ENCODE assay signal across 22 mouse cellular contexts in genomic region chr6:137957630-137958029, GRCm38 (mm10).
DNase-seq lines count a peak whose midpoint lies in the region; ATAC-seq and TF ChIP-seq lines count a peak whose summit lies in the region.
"Had no signal": no experiment of that assay in that cellular context is flagged by ENCODE, and none has a peak within 500 bp of the region (broad histone marks: within the 10 kb centered on the region; RNA-seq: fewer than 3 reads in every experiment).

No protein-coding gene starts in this region.

- peak; percentile 44 to 63 for DNase-seq in cerebellum, postnatal 10 days
- no peak for DNase-seq in cerebellum, adult 9-10 months
- DNase-seq in hindbrain, embryonic 10.5 days (ENCODE audit: low spot score) = no peak
- DNase-seq in midbrain, embryonic 11.5 days (ENCODE audit: low spot score, missing footprints) = peak; percentile 75
- DNase-seq in midbrain, postnatal 0 days (ENCODE audit: low spot score) = no peak
- DNase-seq: adrenal gland, adult 8-10 months; adrenal gland, postnatal 25 days; cerebellum, adult 11-12 months; cerebellum, adult 9-11 months; gastrocnemius, postnatal 10 days; gastrocnemius, postnatal 36 days; heart, adult 2 months; heart, postnatal 14 days; heart, postnatal 4 days; kidney, adult 11 months had no signal

- 82% methylated on average over 6 of the region's 6 CpGs for WGBS in hindbrain, embryonic 15.5 days
- WGBS in hindbrain, embryonic 10.5 days = 87% methylated on average over 6 of the region's 6 CpGs
- WGBS in midbrain, embryonic 11.5 days = 81% methylated on average over 6 of the region's 6 CpGs
- whole genome bisulfite sequencing in midbrain, postnatal 0 days = 78% methylated on average over 6 of the region's 6 CpGs

- ATAC-seq in hindbrain, embryonic 15.5 days (ENCODE audit: low FRiP score, low read depth) = 0 out of 2 replicates have a peak, but pooled peaks have one; percentile 13
- ATAC-seq in midbrain, embryonic 11.5 days (ENCODE audit: low FRiP score) = peak; percentile 28; the same call in 1 of the 2 replicates
- no peak for ATAC-seq in midbrain, postnatal 0 days (ENCODE audit: low FRiP score)
- ATAC-seq: activated CD4-positive, CD25-positive, alpha-beta regulatory T cell, adult 4 months; intestine, embryonic 15.5 days had no signal

- H3K36me3 ChIP-seq in hindbrain, embryonic 15.5 days = no peaks in the 10 kb centered on the region
- no peaks in the 10 kb centered on the region for H3K36me3 ChIP-seq in hindbrain, embryonic 10.5 days
- H3K36me3 ChIP-seq in midbrain, embryonic 11.5 days (ENCODE audit: control insufficient read depth, insufficient read depth, low read length) = no peaks in the 10 kb centered on the region
- H3K36me3 ChIP-seq in midbrain, postnatal 0 days (ENCODE audit: insufficient read depth, low read length) = no peaks in the 10 kb centered on the region
- H3K36me3 ChIP-seq: forebrain, embryonic 10.5 days; heart, embryonic 10.5 days; heart, embryonic 13.5 days; intestine, embryonic 15.5 days had no signal

- no peak for TF ChIP-seq CTCF in midbrain, postnatal 0 days (IDR thresholded peaks at IDR 0.05)

- no peaks in the 10 kb centered on the region for H3K27me3 ChIP-seq in hindbrain, embryonic 15.5 days
- H3K27me3 ChIP-seq in hindbrain, embryonic 10.5 days (ENCODE audit: insufficient read depth, poor library complexity, severe bottlenecking) = no peaks in the 10 kb centered on the region
- H3K27me3 ChIP-seq in midbrain, embryonic 11.5 days (ENCODE audit: control insufficient read depth, insufficient read depth, low read length) = no peaks in the 10 kb centered on the region
- no peaks in the 10 kb centered on the region for H3K27me3 ChIP-seq in midbrain, postnatal 0 days (ENCODE audit: insufficient read depth, low read length)
- H3K27me3 ChIP-seq: forebrain, embryonic 13.5 days; heart, embryonic 13.5 days; intestine, embryonic 15.5 days had no signal

- H3K4me3 ChIP-seq in hindbrain, embryonic 15.5 days = no peak overlapping the region
- no peak overlapping the region for H3K4me3 ChIP-seq in hindbrain, embryonic 10.5 days
- H3K4me3 ChIP-seq in midbrain, embryonic 11.5 days (ENCODE audit: low read depth, low read length) = no peak overlapping the region
- no peak overlapping the region for H3K4me3 ChIP-seq in midbrain, postnatal 0 days (ENCODE audit: low read depth, low read length)
- H3K4me3 ChIP-seq: forebrain, embryonic 13.5 days; heart, adult 2 months; heart, embryonic 10.5 days; heart, embryonic 13.5 days; intestine, embryonic 15.5 days had no signal

- no peak overlapping the region for H3K4me2 ChIP-seq in hindbrain, embryonic 15.5 days
- H3K4me2 ChIP-seq in midbrain, embryonic 11.5 days = no peak overlapping the region
- H3K4me2 ChIP-seq in midbrain, postnatal 0 days (ENCODE audit: low read depth, low read length, poor library complexity, severe bottlenecking) = no peak overlapping the region
- H3K4me2 ChIP-seq: heart, embryonic 13.5 days; intestine, embryonic 15.5 days had no signal

- peaks cover 5% of the 10 kb centered on the region; the same call in 1 of the 2 replicates for H3K4me1 ChIP-seq in hindbrain, embryonic 15.5 days (replicated peaks)
- H3K4me1 ChIP-seq in hindbrain, embryonic 10.5 days (replicated peaks) = peaks cover 5% of the 10 kb centered on the region; the same call in 1 of the 2 replicates
- no peaks in the 10 kb centered on the region for H3K4me1 ChIP-seq in midbrain, embryonic 11.5 days (ENCODE audit: control insufficient read depth, insufficient read depth, low read length)
- no peaks in the 10 kb centered on the region for H3K4me1 ChIP-seq in midbrain, postnatal 0 days (ENCODE audit: insufficient read depth, low read length)
- H3K4me1 ChIP-seq: forebrain, embryonic 13.5 days; heart, embryonic 10.5 days; heart, embryonic 13.5 days; intestine, embryonic 15.5 days had no signal

- no peak overlapping the region for H3K9ac ChIP-seq in hindbrain, embryonic 15.5 days
- no peak overlapping the region for H3K9ac ChIP-seq in midbrain, embryonic 11.5 days (ENCODE audit: low read length)
- H3K9ac ChIP-seq in midbrain, postnatal 0 days (replicated peaks; ENCODE audit: low read length, poor library complexity, severe bottlenecking) = no peak overlapping the region
- H3K9ac ChIP-seq: forebrain, embryonic 13.5 days; heart, embryonic 13.5 days; intestine, embryonic 15.5 days had no signal

- no peak overlapping the region for H3K27ac ChIP-seq in hindbrain, embryonic 15.5 days (replicated peaks)
- H3K27ac ChIP-seq in hindbrain, embryonic 10.5 days = no peak overlapping the region
- H3K27ac ChIP-seq in midbrain, embryonic 11.5 days (ENCODE audit: low read depth, low read length) = no peak overlapping the region
- H3K27ac ChIP-seq in midbrain, postnatal 0 days (ENCODE audit: low read depth, low read length) = no peak overlapping the region
- H3K27ac ChIP-seq: forebrain, embryonic 13.5 days; heart, adult 2 months; heart, embryonic 10.5 days; heart, embryonic 13.5 days; intestine, embryonic 15.5 days had no signal

- no peaks in the 10 kb centered on the region for H3K9me3 ChIP-seq in hindbrain, embryonic 15.5 days
- H3K9me3 ChIP-seq in hindbrain, embryonic 10.5 days = no peaks in the 10 kb centered on the region
- H3K9me3 ChIP-seq in midbrain, embryonic 11.5 days (ENCODE audit: control insufficient read depth, low read length) = no peaks in the 10 kb centered on the region
- H3K9me3 ChIP-seq in midbrain, postnatal 0 days (ENCODE audit: low read length) = no peaks in the 10 kb centered on the region
- H3K9me3 ChIP-seq: forebrain, embryonic 10.5 days; forebrain, embryonic 13.5 days; heart, embryonic 10.5 days; heart, embryonic 13.5 days; intestine, embryonic 15.5 days had no signal

Comparison
In these comparisons a context has a peak if more than half of its experiments do, and no peak if none do; other contexts are left out.
1. DNase-seq: peak in cerebellum, postnatal 10 days (2 of 2) and midbrain, embryonic 11.5 days (single experiment); none in cerebellum, adult 9-10 months (single experiment), hindbrain, embryonic 10.5 days (single experiment) and midbrain, postnatal 0 days (single experiment).